ENCODE assay signal across 31 mouse cellular contexts in the genomic region with DNA sequence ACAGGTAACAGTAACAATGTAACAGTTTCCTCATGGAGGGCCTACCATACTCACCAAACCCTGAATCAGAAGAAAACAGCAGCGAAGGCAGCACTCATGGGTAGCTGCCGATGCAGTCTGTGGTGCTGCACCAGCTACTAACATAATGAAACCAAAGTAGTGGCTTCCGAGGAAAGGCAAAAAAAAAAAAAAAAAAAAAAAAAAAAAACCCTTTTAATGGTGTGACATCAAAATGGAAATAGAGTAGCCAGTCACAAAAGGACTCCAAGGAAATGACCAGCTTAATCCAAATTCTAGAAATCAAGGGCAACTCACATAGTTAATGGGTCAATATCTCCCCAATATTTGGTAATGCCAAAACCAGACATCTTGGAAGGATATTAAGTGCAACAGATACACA. TPM values are rescaled to one million over a fixed set of nuclear protein-coding genes. Genes with fewer than 3 reads are reported as not detected.
"Had no signal": no experiment of that assay in that cellular context is flagged by ENCODE, and none has a peak within 500 bp of the region (broad histone marks: within the 10 kb centered on the region; RNA-seq: fewer than 3 reads in every experiment).

No protein-coding gene starts in this region.

- H3K9me3 ChIP-seq: heart, embryonic 12.5 days; heart, embryonic 13.5 days; heart, embryonic 15.5 days; hindbrain, embryonic 10.5 days; hindbrain, embryonic 12.5 days; hindbrain, embryonic 13.5 days; hindbrain, embryonic 15.5 days; intestine, embryonic 15.5 days; kidney, embryonic 15.5 days had no signal

- H3K27ac ChIP-seq: heart, embryonic 13.5 days; heart, embryonic 15.5 days; hindbrain, embryonic 10.5 days; hindbrain, embryonic 12.5 days; hindbrain, embryonic 13.5 days; hindbrain, embryonic 14.5 days; hindbrain, embryonic 15.5 days; hindbrain, postnatal 0 days; intestine, embryonic 15.5 days; kidney, embryonic 15.5 days; kidney, postnatal 0 days; layer of hippocampus, adult 2 months; left cerebral cortex, adult 2 months had no signal

- DNase-seq: heart, postnatal 10 days; heart, postnatal 14 days; heart, postnatal 36 days; heart, postnatal 4 days; kidney, adult 11 months; kidney, adult 18-20 months; kidney, adult 2 months; kidney, adult 8-10 months; kidney, adult 9 months; kidney, postnatal 10 days; kidney, postnatal 14 days; kidney, postnatal 25 days; kidney, postnatal 36 days; kidney, postnatal 4 days; layer of hippocampus, adult 9-11 months; layer of hippocampus, postnatal 36 days had no signal

- H3K9ac ChIP-seq: heart, embryonic 12.5 days; heart, embryonic 13.5 days; heart, embryonic 15.5 days; hindbrain, embryonic 12.5 days; hindbrain, embryonic 13.5 days; hindbrain, embryonic 14.5 days; hindbrain, embryonic 15.5 days; intestine, embryonic 15.5 days; kidney, embryonic 15.5 days had no signal

- H3K27me3 ChIP-seq: heart, embryonic 12.5 days; heart, embryonic 13.5 days; heart, embryonic 15.5 days; hindbrain, embryonic 12.5 days; hindbrain, embryonic 15.5 days; intestine, embryonic 15.5 days; kidney, embryonic 15.5 days had no signal

- H3K4me3 ChIP-seq: heart, embryonic 12.5 days; heart, embryonic 13.5 days; heart, embryonic 15.5 days; hindbrain, embryonic 10.5 days; hindbrain, embryonic 12.5 days; hindbrain, embryonic 13.5 days; hindbrain, embryonic 15.5 days; intestine, embryonic 15.5 days; kidney, embryonic 15.5 days; layer of hippocampus, adult 2 months; left cerebral cortex, adult 2 months had no signal

- H3K4me1 ChIP-seq: heart, embryonic 12.5 days; heart, embryonic 13.5 days; heart, embryonic 15.5 days; hindbrain, embryonic 10.5 days; hindbrain, embryonic 12.5 days; hindbrain, embryonic 13.5 days; hindbrain, embryonic 15.5 days; intestine, embryonic 15.5 days; kidney, embryonic 15.5 days had no signal

RNA-seq across cellular contexts. Expression of a gene that starts 6.7 kb away (rescaled TPM):
- total RNA-seq: hematopoietic stem cell, adult 5-6 weeks had no signal
